Mouse (Mus musculus): ENCODE measurements around the gene Apoa2. TPM values are rescaled to one million over a fixed set of nuclear protein-coding genes. Genes with fewer than 3 reads are reported as not detected.

The Apoa2 gene
- polyA plus RNA-seq (2014; fragmentation: Nextera tagmentation; extraction: Ambion mirVana): 2.8 and 4.6 TPM in 2 replicates

DNA sequence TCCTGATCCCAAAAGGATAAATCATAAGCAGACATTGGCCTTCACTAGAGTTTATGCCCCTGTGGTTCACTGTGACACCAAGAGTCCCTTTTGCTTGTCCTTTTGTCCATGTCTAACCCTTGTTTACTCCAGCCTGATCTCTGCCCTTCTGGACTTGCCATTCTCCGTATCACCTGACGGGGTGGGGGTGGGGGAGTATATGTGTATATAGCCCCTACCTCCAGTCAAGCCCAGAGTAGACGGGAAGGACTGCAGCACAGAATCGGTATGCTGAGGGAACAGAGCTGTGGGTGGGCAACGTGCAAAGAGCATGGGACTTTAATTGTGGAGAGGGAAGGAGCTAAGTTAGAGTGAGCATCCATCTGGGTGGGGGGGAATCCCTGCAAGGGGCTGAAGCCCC is at the start of gene Apoa2:
TSS of gene Apoa2 (plus strand) at position 198 of the 400 bp plus-strand sequence.
- no peak within 1 kb of the TSS for H3K9ac ChIP-seq (ENCODE audit: low read length)
- no peaks in the 10 kb centered on the region for H3K36me3 ChIP-seq (ENCODE audit: control insufficient read depth, insufficient read depth, low read length)
- no peak within 1 kb of the TSS for H3K27ac ChIP-seq (replicated peaks; ENCODE audit: low read depth, low read length)
- ATAC-seq (ENCODE audit: insufficient number of reproducible peaks, low FRiP score, low TSS enrichment, low read depth) (no peak), DNase-seq (ENCODE audit: low spot score) (no peak)
- H3K4me2 ChIP-seq (ENCODE audit: low read depth, severe bottlenecking): no peak within 1 kb of the TSS
- no peaks in the 10 kb centered on the region for H3K9me3 ChIP-seq (ENCODE audit: control insufficient read depth, low read length)
- no peaks in the 10 kb centered on the region for H3K27me3 ChIP-seq (ENCODE audit: control insufficient read depth, insufficient read depth, low read length)
- WGBS: 74% methylated on average over 5 of the region's 5 CpGs
- H3K4me1 ChIP-seq (ENCODE audit: control insufficient read depth, insufficient read depth, low read length): peaks cover 9% of the 10 kb centered on the region
- no peak within 1 kb of the TSS for H3K4me3 ChIP-seq (ENCODE audit: low read depth, low read length)

DNA sequence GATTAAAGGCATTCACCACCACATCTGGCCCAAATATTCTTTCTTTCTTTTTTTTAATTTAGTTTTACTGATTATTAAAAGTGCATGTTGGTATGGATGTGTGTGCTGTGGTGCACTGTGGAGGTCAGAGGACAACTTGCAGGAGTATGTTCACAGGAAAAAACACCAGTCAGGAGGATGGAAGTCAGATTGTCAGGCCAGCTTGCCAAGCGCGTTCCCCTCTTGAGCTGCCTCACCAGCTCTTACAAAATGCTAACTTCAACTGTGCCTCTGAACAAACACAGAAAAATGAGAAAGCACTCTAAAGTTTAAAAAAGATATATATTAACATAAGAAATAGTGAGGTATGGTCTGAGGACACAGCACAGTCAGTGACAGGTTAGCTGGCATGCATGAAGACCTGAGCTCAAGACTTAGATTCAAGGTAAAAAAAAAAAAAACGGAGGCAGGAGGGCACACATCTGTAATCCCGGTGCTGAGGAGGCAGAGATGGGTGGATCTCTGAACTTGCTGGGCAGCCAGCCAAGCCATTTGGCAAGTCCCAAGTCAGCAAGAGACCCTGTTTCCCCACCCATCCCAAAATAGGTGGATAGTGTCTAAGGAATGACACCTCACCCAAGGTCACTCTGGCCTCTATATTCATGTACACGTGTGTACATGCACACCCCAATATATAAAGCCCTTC is 45.2 kb upstream of the Apoa2 start:
- Histone ChIP-seq H3K4me3 (ENCODE audit: low read depth, low read length) (no peak overlapping the region), H3K4me1 (ENCODE audit: control insufficient read depth, insufficient read depth, low read length) (no peaks in the 10 kb centered on the region), H3K4me2 (ENCODE audit: low read depth, severe bottlenecking) (no peak overlapping the region), H3K27me3 (ENCODE audit: control insufficient read depth, insufficient read depth, low read length) (no peaks in the 10 kb centered on the region), H3K9ac (ENCODE audit: low read length) (no peak overlapping the region), H3K9me3 (ENCODE audit: control insufficient read depth, low read length) (no peaks in the 10 kb centered on the region), H3K36me3 (ENCODE audit: control insufficient read depth, insufficient read depth, low read length) (no peaks in the 10 kb centered on the region), H3K27ac (replicated peaks; ENCODE audit: low read depth, low read length) (no peak overlapping the region)
- WGBS: 78% methylated on average over 5 of the region's 5 CpGs
- no peak for DNase-seq (ENCODE audit: low spot score)
- no peak for ATAC-seq (ENCODE audit: insufficient number of reproducible peaks, low FRiP score, low TSS enrichment, low read depth)

GRCm38 (mm10) chr1:171183025-171183424 is 41.8 kb upstream of the Apoa2 start:
- no peaks in the 10 kb centered on the region for H3K27me3 ChIP-seq (ENCODE audit: control insufficient read depth, insufficient read depth, low read length)
- no peaks in the 10 kb centered on the region for H3K9me3 ChIP-seq (ENCODE audit: control insufficient read depth, low read length)
- H3K4me3 ChIP-seq (ENCODE audit: low read depth, low read length): no peak overlapping the region
- ATAC-seq (ENCODE audit: insufficient number of reproducible peaks, low FRiP score, low TSS enrichment, low read depth): no peak
- no peaks in the 10 kb centered on the region for H3K36me3 ChIP-seq (ENCODE audit: control insufficient read depth, insufficient read depth, low read length)
- no peak for DNase-seq (ENCODE audit: low spot score)
- 81% methylated on average over 3 of the region's 3 CpGs for WGBS
- H3K4me2 ChIP-seq (ENCODE audit: low read depth, severe bottlenecking): no peak overlapping the region
- H3K4me1 ChIP-seq (ENCODE audit: control insufficient read depth, insufficient read depth, low read length): no peaks in the 10 kb centered on the region
- no peak overlapping the region for H3K9ac ChIP-seq (ENCODE audit: low read length)
- no peak overlapping the region for H3K27ac ChIP-seq (replicated peaks; ENCODE audit: low read depth, low read length)

GRCm38 (mm10) chr1:171183620-171184019 is 41.2 kb upstream of the Apoa2 start:
- Histone ChIP-seq H3K27ac (replicated peaks; ENCODE audit: low read depth, low read length) (no peak overlapping the region), H3K4me2 (ENCODE audit: low read depth, severe bottlenecking) (no peak overlapping the region), H3K4me3 (ENCODE audit: low read depth, low read length) (no peak overlapping the region), H3K4me1 (ENCODE audit: control insufficient read depth, insufficient read depth, low read length) (0 out of 2 replicates have a peak, but pooled peaks cover 2% of the 10 kb centered on the region), H3K36me3 (ENCODE audit: control insufficient read depth, insufficient read depth, low read length) (no peaks in the 10 kb centered on the region), H3K27me3 (ENCODE audit: control insufficient read depth, insufficient read depth, low read length) (no peaks in the 10 kb centered on the region), H3K9ac (ENCODE audit: low read length) (no peak overlapping the region), H3K9me3 (ENCODE audit: control insufficient read depth, low read length) (no peaks in the 10 kb centered on the region)
- no peak for ATAC-seq (ENCODE audit: insufficient number of reproducible peaks, low FRiP score, low TSS enrichment, low read depth)
- 71% methylated on average over 3 of the region's 3 CpGs for WGBS
- no peak for DNase-seq (ENCODE audit: low spot score)

- no peak overlapping the region for H3K4me3 ChIP-seq (ENCODE audit: low read depth, low read length)
- no peaks in the 10 kb centered on the region for H3K9me3 ChIP-seq (ENCODE audit: control insufficient read depth, low read length)
- no peaks in the 10 kb centered on the region for H3K27me3 ChIP-seq (ENCODE audit: control insufficient read depth, insufficient read depth, low read length)
- WGBS: 90% methylated on average over 7 of the region's 7 CpGs
- no peaks in the 10 kb centered on the region for H3K36me3 ChIP-seq (ENCODE audit: control insufficient read depth, insufficient read depth, low read length)
- H3K4me2 ChIP-seq (ENCODE audit: low read depth, severe bottlenecking): no peak overlapping the region
- H3K27ac ChIP-seq (replicated peaks; ENCODE audit: low read depth, low read length): no peak overlapping the region
- DNase-seq (ENCODE audit: low spot score) (no peak), ATAC-seq (ENCODE audit: insufficient number of reproducible peaks, low FRiP score, low TSS enrichment, low read depth) (no peak)
- H3K9ac ChIP-seq (ENCODE audit: low read length): no peak overlapping the region
- H3K4me1 ChIP-seq (ENCODE audit: control insufficient read depth, insufficient read depth, low read length): peaks cover 8% of the 10 kb centered on the region; the same call in 1 of the 2 replicates
Observed at GRCm38 (mm10) chr1:171184314-171184713, 40.5 kb upstream of the Apoa2 start.

- Histone ChIP-seq H3K4me2 (ENCODE audit: low read depth, severe bottlenecking) (no peak overlapping the region), H3K27ac (replicated peaks; ENCODE audit: low read depth, low read length) (no peak overlapping the region), H3K27me3 (ENCODE audit: control insufficient read depth, insufficient read depth, low read length) (no peaks in the 10 kb centered on the region), H3K9me3 (ENCODE audit: control insufficient read depth, low read length) (no peaks in the 10 kb centered on the region), H3K4me3 (ENCODE audit: low read depth, low read length) (no peak overlapping the region), H3K36me3 (ENCODE audit: control insufficient read depth, insufficient read depth, low read length) (no peaks in the 10 kb centered on the region), H3K4me1 (ENCODE audit: control insufficient read depth, insufficient read depth, low read length) (peaks cover 9% of the 10 kb centered on the region; the same call in 1 of the 2 replicates), H3K9ac (ENCODE audit: low read length) (no peak overlapping the region)
- 51% methylated on average over 8 of the region's 8 CpGs for WGBS
- DNase-seq (ENCODE audit: low spot score): no peak
- no peak for ATAC-seq (ENCODE audit: insufficient number of reproducible peaks, low FRiP score, low TSS enrichment, low read depth)
Observed at GRCm38 (mm10) chr1:171185655-171186054, 39.2 kb upstream of the Apoa2 start.

DNA sequence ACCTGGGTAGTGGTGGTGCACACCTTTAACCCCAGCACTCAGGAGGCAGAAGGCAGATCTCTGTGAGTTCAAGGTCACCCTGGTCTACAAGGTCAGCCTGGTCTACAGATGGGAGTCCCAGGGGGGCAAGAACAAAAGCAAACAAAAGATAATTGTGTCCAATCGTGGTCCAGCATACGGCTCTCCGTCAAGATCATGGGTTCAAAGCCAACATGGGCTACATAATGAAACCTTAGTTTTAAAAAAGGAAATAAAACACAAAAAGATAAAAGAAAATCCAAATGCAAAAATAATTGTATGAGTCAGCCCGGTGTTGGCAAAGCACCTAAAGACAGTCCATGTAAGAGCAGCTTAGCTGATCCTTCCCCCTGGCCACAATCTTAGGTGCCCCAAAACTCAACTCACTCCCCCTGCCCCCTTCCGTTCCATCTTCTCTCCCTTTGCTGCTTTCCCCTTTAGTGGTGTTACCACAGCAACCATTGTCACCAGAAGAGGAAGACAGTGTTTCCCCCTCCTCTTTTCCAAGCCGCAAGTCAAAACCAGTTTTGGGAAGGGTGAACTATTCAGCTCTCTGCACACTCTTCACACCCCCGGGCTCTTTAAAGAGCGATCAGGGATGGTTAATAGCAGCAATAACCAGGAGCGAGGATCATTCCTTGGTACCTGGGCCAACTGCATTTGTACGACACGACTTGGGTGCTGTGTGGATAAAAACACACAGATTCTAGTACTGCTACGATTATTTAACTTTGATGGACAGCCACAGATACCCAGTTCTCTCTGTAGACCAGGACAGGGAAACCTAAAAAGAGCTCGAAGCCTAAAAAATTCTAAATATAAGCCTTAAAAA is 36.8 kb upstream of the Apoa2 start:
- 65% methylated on average over 13 of the region's 13 CpGs for WGBS
- H3K4me2 ChIP-seq (ENCODE audit: low read depth, severe bottlenecking): no peak overlapping the region
- H3K36me3 ChIP-seq (ENCODE audit: control insufficient read depth, insufficient read depth, low read length): no peaks in the 10 kb centered on the region
- H3K4me3 ChIP-seq (ENCODE audit: low read depth, low read length): no peak overlapping the region
- no peaks in the 10 kb centered on the region for H3K9me3 ChIP-seq (ENCODE audit: control insufficient read depth, low read length)
- H3K9ac ChIP-seq (ENCODE audit: low read length): no peak overlapping the region
- H3K27ac ChIP-seq (replicated peaks; ENCODE audit: low read depth, low read length): no peak overlapping the region
- peaks cover 13% of the 10 kb centered on the region for H3K4me1 ChIP-seq (ENCODE audit: control insufficient read depth, insufficient read depth, low read length)
- H3K27me3 ChIP-seq (ENCODE audit: control insufficient read depth, insufficient read depth, low read length): peaks cover 5% of the 10 kb centered on the region
- DNase-seq (ENCODE audit: low spot score): no peak
- ATAC-seq (ENCODE audit: insufficient number of reproducible peaks, low FRiP score, low TSS enrichment, low read depth): no peak

GRCm38 (mm10) chr1:171189046-171189445 is 35.8 kb upstream of the Apoa2 start:
- Histone ChIP-seq H3K4me2 (ENCODE audit: low read depth, severe bottlenecking) (no peak overlapping the region), H3K4me1 (ENCODE audit: control insufficient read depth, insufficient read depth, low read length) (peaks cover 21% of the 10 kb centered on the region), H3K9ac (ENCODE audit: low read length) (no peak overlapping the region), H3K36me3 (ENCODE audit: control insufficient read depth, insufficient read depth, low read length) (no peaks in the 10 kb centered on the region), H3K4me3 (ENCODE audit: low read depth, low read length) (no peak overlapping the region), H3K27me3 (ENCODE audit: control insufficient read depth, insufficient read depth, low read length) (peaks cover 13% of the 10 kb centered on the region), H3K27ac (replicated peaks; ENCODE audit: low read depth, low read length) (no peak overlapping the region), H3K9me3 (ENCODE audit: control insufficient read depth, low read length) (no peaks in the 10 kb centered on the region)
- DNase-seq (ENCODE audit: low spot score) (no peak), ATAC-seq (ENCODE audit: insufficient number of reproducible peaks, low FRiP score, low TSS enrichment, low read depth) (no peak)
- 32% methylated on average over 8 of the region's 8 CpGs for WGBS
